Mouse (Mus musculus): ENCODE measurements around the gene Fstl4.

The Fstl4 gene

DNA sequence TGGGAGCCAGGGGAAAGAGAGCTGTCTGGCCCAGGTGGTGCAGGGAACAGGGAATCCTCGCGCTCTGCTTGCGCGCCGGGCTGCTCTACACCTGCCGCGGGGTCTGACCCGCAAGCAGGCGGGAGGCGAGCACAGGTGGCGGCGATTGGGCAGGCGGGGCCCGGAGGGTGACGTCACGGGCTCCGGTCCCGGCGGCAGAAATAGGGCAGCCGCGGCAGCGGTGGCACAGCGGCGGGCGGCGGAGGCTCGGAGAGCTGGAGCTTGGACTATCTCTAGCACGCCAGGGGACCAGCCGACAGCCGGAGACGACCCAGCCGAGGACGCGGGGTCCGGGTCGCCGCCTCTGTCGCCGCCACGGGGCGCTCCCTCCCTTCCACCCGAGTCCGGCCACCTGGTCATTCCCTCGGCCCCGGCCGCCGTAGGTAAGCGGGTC, at the start of gene Fstl4:
TSS of gene Fstl4 (plus strand) at position 174 of the 433 bp plus-strand sequence.
- in situ Hi-C loops (cut with MboI; ENCODE audit: low pct_unique_long_range_greater_than_20kb in 1 of 2, low sequenced_read_pairs in 2 of 2, unreplicated experiment in 1 of 2), result no loop called here

GRCm38 (mm10) chr11:52718570-52718969, 45.9 kb upstream of the Fstl4 start:
- in situ Hi-C loops (cut with MboI; ENCODE audit: low pct_unique_long_range_greater_than_20kb in 1 of 2, low sequenced_read_pairs in 2 of 2, unreplicated experiment in 1 of 2), result no loop called here

DNA sequence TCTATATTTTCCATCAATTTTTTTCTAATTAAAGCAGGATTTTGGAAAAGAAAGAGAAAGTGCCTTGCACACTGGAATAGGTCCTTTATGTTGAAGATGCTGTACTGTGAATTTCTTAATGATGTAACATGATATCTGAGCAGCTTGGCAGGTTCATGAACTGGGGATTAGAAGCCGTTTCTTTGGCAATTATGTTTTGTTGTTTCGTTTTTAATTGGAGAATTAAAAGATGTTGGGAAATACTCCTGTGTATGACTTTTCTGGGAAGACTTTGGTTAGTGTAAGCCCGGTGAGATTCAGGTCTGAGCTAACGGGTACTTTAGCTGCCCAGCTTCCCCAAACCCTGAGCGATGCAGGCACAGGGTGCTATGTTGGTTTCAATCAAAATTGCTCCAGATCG, 43.3 kb upstream of the Fstl4 start:
- in situ Hi-C loops (cut with MboI; ENCODE audit: low pct_unique_long_range_greater_than_20kb in 1 of 2, low sequenced_read_pairs in 2 of 2, unreplicated experiment in 1 of 2), result no loop called here

DNA sequence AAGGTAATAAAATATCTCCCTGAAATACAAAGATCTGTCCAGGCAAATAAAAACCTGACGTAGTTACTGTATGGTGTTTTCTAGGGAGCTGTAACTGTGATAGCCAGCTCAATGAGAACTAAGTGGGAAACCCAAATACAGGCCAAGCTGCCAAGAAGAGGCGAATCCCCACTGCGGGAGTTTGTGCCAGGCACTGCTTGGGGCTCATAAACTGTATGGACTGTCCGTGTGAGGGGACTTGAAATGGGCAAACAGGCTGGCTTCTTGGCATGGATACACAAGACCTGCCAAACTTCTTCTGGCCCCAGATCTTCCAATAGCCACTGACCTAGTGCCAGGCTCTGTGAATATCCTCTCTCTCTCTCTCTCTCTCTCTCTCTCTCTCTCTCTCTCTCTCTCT, 41.7 kb upstream of the Fstl4 start:
- in situ Hi-C loops (cut with MboI; ENCODE audit: low pct_unique_long_range_greater_than_20kb in 1 of 2, low sequenced_read_pairs in 2 of 2, unreplicated experiment in 1 of 2), result no loop called here

DNA sequence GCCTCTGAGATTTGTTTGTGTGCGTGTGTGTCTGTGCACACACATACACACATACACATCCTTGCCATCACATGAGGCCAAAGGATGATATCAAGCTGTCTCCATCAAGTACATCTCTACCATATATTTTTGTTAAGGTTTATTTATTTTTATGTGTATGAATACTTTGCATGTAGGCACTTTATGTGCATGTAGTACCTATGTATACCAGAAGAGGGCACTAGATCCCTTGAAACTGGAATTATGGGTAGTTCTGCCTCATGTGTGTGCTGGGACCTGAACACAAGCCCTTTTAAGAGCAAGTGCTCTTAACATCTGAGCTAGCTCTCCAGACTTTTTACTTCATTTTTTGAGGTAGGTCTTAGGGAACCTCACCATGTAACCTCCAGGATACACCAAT, 38.4 kb upstream of the Fstl4 start:
- in situ Hi-C loops (cut with MboI; ENCODE audit: low pct_unique_long_range_greater_than_20kb in 1 of 2, low sequenced_read_pairs in 2 of 2, unreplicated experiment in 1 of 2), result no loop called here

- in situ Hi-C loops (cut with MboI; ENCODE audit: low pct_unique_long_range_greater_than_20kb in 1 of 2, low sequenced_read_pairs in 2 of 2, unreplicated experiment in 1 of 2), result no loop called here
These were observed 36.0 kb upstream of the Fstl4 start for GRCm38 (mm10) chr11:52728479-52728878.

GRCm38 (mm10) chr11:52729890-52730289, 34.5 kb upstream of the Fstl4 start:
- in situ Hi-C loops (cut with MboI; ENCODE audit: low pct_unique_long_range_greater_than_20kb in 1 of 2, low sequenced_read_pairs in 2 of 2, unreplicated experiment in 1 of 2), result loop anchor here in 1 of 2 experiments (10.0 kb wide), 2 partner anchors 95 to 315 kb away; no protein-coding TSS in a partner anchor

DNA sequence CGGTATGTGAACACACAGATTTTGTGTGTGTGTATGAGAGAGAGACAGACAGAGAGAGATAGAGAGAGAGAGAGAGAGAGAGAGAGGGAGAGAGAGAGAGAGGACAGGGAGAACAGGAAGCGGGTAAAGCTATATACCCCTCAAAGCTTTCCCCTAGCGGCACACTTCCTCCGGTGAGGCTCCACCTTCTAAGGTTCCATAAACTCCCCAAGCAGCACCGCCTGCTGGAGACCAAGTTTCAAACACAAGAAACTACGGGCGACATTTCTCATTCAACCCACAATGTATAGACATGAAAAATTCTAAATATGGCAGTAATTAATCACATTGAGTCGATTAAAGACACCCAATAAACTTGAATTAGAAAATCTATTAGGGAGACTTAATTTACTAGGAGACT, 32.5 kb upstream of the Fstl4 start:
- in situ Hi-C loops (cut with MboI; ENCODE audit: low pct_unique_long_range_greater_than_20kb in 1 of 2, low sequenced_read_pairs in 2 of 2, unreplicated experiment in 1 of 2), result loop anchor here in 1 of 2 experiments (10.0 kb wide), 2 partner anchors 97 to 317 kb away; no protein-coding TSS in a partner anchor

DNA sequence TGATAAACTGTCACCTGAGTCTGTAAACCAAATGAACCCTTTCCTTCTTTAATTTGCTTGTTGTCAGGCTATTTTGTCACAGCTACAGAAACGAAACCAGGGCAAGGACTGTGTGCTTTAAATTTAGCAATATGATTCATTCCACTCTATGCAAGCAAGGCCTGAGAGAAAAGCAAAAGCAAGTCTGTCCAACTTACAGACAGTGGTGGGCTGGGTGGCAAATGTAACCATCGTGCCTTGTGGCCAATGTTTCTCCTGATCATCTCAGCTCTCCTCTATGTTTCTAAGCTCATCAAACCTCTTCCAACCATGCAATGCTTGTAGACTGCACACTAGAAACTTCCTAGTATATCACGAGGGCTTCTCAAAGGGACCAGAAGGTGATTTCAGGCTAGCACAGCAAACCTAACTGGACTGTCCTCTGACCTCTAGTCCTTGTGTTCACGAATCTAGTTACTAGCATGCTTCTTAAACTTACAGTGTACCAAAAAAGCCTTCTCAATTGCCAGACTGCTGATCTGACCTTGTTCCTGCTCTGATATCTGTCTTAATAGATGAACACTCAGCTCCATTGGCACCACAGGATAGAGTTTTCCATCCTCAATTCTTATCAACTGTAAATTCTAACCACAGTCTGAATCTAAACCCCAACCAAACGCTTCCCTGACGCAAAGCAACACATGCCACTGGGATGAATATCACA, 29.8 kb upstream of the Fstl4 start:
- in situ Hi-C loops (cut with MboI; ENCODE audit: low pct_unique_long_range_greater_than_20kb in 1 of 2, low sequenced_read_pairs in 2 of 2, unreplicated experiment in 1 of 2), result loop anchor here in 1 of 2 experiments (10.0 kb wide), 2 partner anchors 100 to 320 kb away; no protein-coding TSS in a partner anchor

DNA sequence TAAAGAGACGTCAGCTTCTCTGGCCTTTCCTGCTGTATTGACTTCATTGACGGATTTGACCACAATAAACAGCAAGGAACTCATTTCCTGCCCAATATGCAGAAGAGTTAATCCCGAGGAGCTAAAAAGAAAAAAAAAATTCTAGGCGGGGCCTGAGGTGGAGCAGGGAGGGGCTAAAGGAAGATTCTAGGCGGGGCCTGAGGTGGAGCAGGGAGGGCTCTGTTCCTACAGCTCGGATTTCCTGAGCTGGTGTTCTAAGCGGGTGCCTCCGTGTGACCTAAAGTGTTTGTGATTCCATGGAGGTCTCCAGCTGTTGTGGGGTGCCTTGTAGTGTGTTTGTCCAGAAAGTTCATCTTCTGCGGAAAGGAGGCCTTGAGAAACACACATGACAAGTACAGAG, 25.2 kb upstream of the Fstl4 start:
- in situ Hi-C loops (cut with MboI; ENCODE audit: low pct_unique_long_range_greater_than_20kb in 1 of 2, low sequenced_read_pairs in 2 of 2, unreplicated experiment in 1 of 2), result loop anchor here in 1 of 2 experiments (10.0 kb wide), 2 partner anchors 104 to 324 kb away; no protein-coding TSS in a partner anchor

DNA sequence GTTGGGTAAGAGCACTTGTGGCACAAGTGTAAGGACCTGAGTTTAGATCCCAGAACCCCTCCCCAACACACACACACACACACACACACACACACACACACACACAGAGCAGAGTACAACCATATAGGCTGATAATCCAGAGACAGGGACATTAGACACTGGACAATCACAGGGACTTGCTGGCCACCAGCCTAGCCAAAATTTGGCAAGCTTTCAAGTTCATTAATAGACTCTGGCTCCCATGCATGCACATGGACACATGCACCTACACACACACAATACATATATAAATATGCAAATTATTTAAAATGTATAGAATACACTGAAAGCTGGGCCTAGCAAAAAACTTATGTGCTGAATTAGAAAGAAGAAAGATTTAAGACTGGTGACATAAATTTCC, 24.0 kb upstream of the Fstl4 start:
- in situ Hi-C loops (cut with MboI; ENCODE audit: low pct_unique_long_range_greater_than_20kb in 1 of 2, low sequenced_read_pairs in 2 of 2, unreplicated experiment in 1 of 2), result no loop called here

DNA sequence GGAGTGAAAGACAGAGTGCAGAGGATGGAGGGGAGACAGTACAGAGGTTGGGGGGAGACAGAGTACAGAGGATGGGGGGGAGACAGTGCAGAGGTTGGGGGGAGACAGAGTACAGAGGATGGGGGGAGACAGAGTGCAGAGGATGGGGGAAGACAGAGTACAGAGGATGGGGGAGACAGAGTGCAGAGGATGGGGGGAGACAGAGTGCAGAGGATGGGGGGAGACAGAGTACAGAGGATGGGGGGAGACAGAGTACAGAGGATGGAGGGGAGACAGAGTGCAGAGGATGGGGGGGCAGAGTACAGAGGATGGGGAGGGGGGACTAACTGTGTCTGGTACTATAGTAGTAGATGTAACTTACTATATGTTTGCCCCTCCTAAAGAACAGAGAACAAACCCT, 20.5 kb upstream of the Fstl4 start:
- in situ Hi-C loops (cut with MboI; ENCODE audit: low pct_unique_long_range_greater_than_20kb in 1 of 2, low sequenced_read_pairs in 2 of 2, unreplicated experiment in 1 of 2), result no loop called here

GRCm38 (mm10) chr11:52744593-52745450, 19.6 kb upstream of the Fstl4 start:
- in situ Hi-C loops (cut with MboI; ENCODE audit: low pct_unique_long_range_greater_than_20kb in 1 of 2, low sequenced_read_pairs in 2 of 2, unreplicated experiment in 1 of 2), result no loop called here

DNA sequence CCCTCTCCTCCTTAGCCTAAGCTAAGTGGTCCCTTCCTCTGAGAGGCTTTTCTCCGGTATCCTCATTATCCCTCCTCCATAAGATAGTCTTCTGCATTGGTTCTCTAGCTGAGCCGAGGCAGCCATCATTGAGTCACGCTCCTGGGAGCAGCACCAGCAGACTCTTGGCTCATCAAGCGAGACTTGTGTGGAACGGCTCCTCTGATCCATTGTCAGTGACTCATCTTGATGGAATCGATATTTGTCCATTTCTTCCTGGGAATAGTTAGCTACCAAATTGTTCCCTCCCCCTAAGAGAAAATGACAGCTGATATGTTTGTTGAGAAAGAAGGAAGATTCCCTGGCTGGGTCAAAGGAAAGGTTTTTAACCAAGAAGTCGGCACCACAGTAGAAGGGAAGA, 17.2 kb upstream of the Fstl4 start:
- in situ Hi-C loops (cut with MboI; ENCODE audit: low pct_unique_long_range_greater_than_20kb in 1 of 2, low sequenced_read_pairs in 2 of 2, unreplicated experiment in 1 of 2), result no loop called here

DNA sequence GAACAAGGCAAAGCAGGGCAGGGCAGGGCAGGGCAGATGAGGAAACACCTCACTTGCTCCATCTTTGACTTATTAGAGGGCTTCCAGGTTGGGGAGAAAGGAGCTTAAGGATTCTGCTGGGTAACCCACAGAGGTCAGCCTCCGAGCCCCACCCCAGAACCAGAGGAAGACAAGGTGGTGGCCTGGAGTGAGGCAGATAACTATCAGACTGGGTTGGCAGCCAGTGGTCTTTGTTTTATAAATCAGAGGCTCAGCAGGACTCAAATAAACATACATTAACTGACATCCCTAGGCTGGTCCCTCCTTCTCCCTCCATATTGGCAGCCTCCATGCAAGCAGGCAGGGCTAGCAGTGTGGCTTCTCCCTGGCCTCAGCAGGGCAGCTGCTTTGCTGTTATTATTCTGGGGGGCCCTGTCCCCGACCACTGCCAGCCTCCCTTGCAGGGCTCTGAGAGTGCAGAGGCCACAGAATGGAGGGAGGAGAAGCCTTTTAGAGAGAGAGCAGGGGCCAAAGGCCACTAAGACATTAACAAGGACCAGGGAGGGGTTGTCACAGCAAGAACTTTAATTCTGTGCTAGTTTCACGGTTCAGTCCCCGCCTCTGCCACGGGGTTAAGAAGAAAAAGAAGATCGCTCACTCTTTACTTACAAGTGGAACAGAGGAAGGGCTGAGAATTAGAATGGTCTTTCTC, 16.5 kb upstream of the Fstl4 start:
- in situ Hi-C loops (cut with MboI; ENCODE audit: low pct_unique_long_range_greater_than_20kb in 1 of 2, low sequenced_read_pairs in 2 of 2, unreplicated experiment in 1 of 2), result no loop called here

GRCm38 (mm10) chr11:52749988-52750387, 14.4 kb upstream of the Fstl4 start:
- in situ Hi-C loops (cut with MboI; ENCODE audit: low pct_unique_long_range_greater_than_20kb in 1 of 2, low sequenced_read_pairs in 2 of 2, unreplicated experiment in 1 of 2), result no loop called here

DNA sequence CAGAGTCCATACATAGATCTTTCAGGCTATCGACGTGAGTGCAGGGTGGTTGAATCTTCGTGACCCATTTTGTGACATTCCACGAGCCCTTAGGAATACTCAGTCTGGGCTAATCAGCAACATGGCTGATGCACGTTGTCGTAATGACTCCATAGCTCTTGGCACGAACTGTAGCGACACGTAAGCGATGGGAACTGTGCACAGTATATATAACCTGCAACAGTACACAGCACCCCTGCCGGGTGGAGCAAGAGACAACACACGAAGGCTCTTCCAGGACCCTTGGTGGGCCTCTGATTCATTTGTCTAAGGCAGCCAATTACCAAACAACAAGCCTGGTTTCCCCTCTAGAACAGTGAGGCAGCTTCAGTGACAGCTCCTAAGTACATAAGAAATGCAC, 11.9 kb upstream of the Fstl4 start:
- in situ Hi-C loops (cut with MboI; ENCODE audit: low pct_unique_long_range_greater_than_20kb in 1 of 2, low sequenced_read_pairs in 2 of 2, unreplicated experiment in 1 of 2), result no loop called here

DNA sequence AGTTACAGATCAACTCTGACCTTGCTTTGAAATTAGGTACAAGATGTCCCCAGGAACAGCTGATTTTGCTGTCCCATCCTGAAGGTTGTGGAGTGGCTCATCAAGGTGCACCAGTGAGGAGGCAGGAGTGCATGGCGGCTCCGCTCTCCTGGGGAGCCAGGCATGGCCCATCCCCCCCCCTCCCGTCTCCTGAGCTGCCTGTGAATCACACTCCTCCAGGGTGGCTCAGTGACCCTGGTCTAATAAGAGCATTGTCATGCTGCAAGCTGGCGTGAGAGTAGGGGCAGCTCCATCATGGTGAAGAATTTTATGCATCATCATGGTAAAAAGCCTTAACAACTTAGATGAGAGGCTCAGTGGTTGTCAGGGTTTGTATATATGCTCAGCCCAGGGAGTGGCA, 11.2 kb upstream of the Fstl4 start:
- in situ Hi-C loops (cut with MboI; ENCODE audit: low pct_unique_long_range_greater_than_20kb in 1 of 2, low sequenced_read_pairs in 2 of 2, unreplicated experiment in 1 of 2), result no loop called here

DNA sequence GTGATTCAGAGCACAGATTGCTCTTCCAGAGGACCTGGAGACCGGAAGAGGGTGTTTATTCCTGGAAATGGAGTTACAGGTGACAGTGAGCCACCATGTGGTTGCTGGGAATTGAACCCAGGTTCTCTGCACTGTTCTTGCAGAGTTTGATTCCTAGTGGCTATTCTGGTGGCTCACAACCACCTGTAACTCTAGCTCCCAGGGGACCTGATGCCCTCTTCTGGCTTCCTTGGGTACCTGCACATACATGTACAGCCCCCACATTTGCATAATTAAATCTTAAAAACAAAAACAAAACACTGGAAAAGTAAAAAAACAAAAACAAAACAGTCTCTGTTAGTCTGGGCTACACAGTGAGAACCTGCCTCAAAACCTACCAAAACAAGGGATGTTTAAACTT, 2.6 kb upstream of the Fstl4 start:
- in situ Hi-C loops (cut with MboI; ENCODE audit: low pct_unique_long_range_greater_than_20kb in 1 of 2, low sequenced_read_pairs in 2 of 2, unreplicated experiment in 1 of 2), result no loop called here

Measured in mouse embryonic stem cell (cell line).